Mouse (Mus musculus): ENCODE data around the gene Rfng.
"Not testable (repeated sequence)": the region's sequence is repeated elsewhere in the genome, so short reads cannot be mapped to it uniquely, and the experiment has no call there.

DNA sequence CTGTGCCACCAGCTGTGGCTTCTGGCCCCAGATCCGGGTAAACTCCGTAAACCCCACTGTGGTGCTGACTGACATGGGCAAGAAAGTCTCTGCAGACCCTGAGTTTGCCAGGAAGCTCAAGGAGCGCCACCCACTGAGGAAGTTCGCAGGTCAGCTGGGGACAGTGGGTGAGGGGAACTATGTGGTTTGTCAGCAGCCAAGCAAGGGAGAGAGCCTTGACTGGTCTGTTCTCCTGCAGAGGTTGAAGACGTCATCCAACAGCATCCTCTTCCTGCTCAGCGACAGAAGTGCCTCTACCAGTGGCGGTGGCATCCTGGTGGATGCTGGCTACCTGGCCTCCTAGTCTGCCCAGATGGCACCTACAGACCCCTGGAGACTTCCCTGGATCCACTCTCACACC is 17.0 kb downstream of the Rfng start:
- not testable (repeated sequence) for TF ChIP-seq CTCF (conservative IDR thresholded peaks at IDR 0.05; ENCODE audit: low read length); POU5F1 (IDR thresholded peaks at IDR 0.05; ENCODE audit: borderline replicate concordance, low read length)
